Mouse (Mus musculus) urinary bladder, postnatal 4 days (tissue): ENCODE measurements around the gene Catsperd.

Experiments
- DNase-seq, 2 experiments: peaks; one replicate each; pipeline ENCODE4 v3.0.0; 2021 to 2022; ENCODE audit warnings: low spot score in 2 of 2

Catsperd gene

GRCm38 (mm10) chr17:56627530-56628277 is at the start of gene Catsperd:
Catsperd (plus strand) TSS chr17:56628143.
- no peak for DNase-seq

- DNase-seq: no peak
Observed at GRCm38 (mm10) chr17:56583071-56583470, 44.9 kb upstream of the Catsperd start.

- DNase-seq: no peak
Observed at GRCm38 (mm10) chr17:56583611-56584256, 44.2 kb upstream of the Catsperd start.

GRCm38 (mm10) chr17:56584257-56585130 is 43.4 kb upstream of the Catsperd start, which contains the start of the genes Safb2 and Safb:
Safb2 (minus strand) TSS chr17:56584585.
Safb (plus strand) TSS chr17:56584825.
- DNase-seq: peak; percentile 99 to 100

GRCm38 (mm10) chr17:56585171-56585821 is 42.6 kb upstream of the Catsperd start:
- DNase-seq: peak in 1 of 2 experiments; percentile 52

GRCm38 (mm10) chr17:56587773-56588172 is 40.2 kb upstream of the Catsperd start:
- DNase-seq: no peak

- no peak for DNase-seq
Observed at GRCm38 (mm10) chr17:56588921-56589320, 39.0 kb upstream of the Catsperd start.

- DNase-seq: no peak
Observed at GRCm38 (mm10) chr17:56592553-56592952, 35.4 kb upstream of the Catsperd start.

GRCm38 (mm10) chr17:56593527-56594271 is 34.2 kb upstream of the Catsperd start:
- DNase-seq: no peak

- DNase-seq: no peak
Observed at GRCm38 (mm10) chr17:56603186-56604069, 24.5 kb upstream of the Catsperd start.

GRCm38 (mm10) chr17:56604070-56604380 is 23.9 kb upstream of the Catsperd start:
- no peak for DNase-seq

- no peak for DNase-seq
Observed at GRCm38 (mm10) chr17:56604422-56604821, 23.5 kb upstream of the Catsperd start.

GRCm38 (mm10) chr17:56605431-56605830 is 22.5 kb upstream of the Catsperd start:
- no peak for DNase-seq

GRCm38 (mm10) chr17:56607521-56608062 is 20.4 kb upstream of the Catsperd start:
- DNase-seq: no peak

GRCm38 (mm10) chr17:56608699-56609098 is 19.2 kb upstream of the Catsperd start:
- no peak for DNase-seq

- peak; percentile 90 to 94 for DNase-seq
Observed at GRCm38 (mm10) chr17:56609452-56610171, 18.3 kb upstream of the Catsperd start, which contains the start of gene 2410015M20Rik. 2410015M20Rik (minus strand) TSS chr17:56609771.

- DNase-seq: no peak
Observed at GRCm38 (mm10) chr17:56611323-56611722, 16.6 kb upstream of the Catsperd start.

- no peak for DNase-seq
Observed at GRCm38 (mm10) chr17:56611861-56612564, 15.9 kb upstream of the Catsperd start.
